Mouse (Mus musculus) kidney, embryonic 16.5 days (tissue): ENCODE results near the gene Dnajc5. TPM values are rescaled to one million over a fixed set of nuclear protein-coding genes. Genes with fewer than 3 reads are reported as not detected.

ENCODE experiments used
- ATAC-seq: fragments of 200-750 bp; cut with Nextera tagmentation; 2 replicates; pipeline ENCODE4 v1.8.0; 2017; ENCODE audit warnings: moderate TSS enrichment; ENCODE audit not compliant: low FRiP score, low TSS enrichment
- H3K27ac ChIP-seq: fragments of 300-500 bp; sonication (generic); 2 replicates; pipeline ENCODE4 v1.5.1; 2014; ENCODE audit warnings: low read length
- H3K27me3 ChIP-seq: fragments of 300-500 bp; sonication (generic); 2 replicates; pipeline ENCODE4 v1.6.1; 2014; ENCODE audit warnings: low read length, control low read depth, mixed read lengths; ENCODE audit not compliant: insufficient read depth
- H3K36me3 ChIP-seq: fragments of 300-500 bp; sonication (generic); 2 replicates; pipeline ENCODE4 v1.6.1; 2014; ENCODE audit warnings: low read length, control low read depth, mixed read lengths; ENCODE audit not compliant: insufficient read depth
- H3K4me1 ChIP-seq: fragments of 300-500 bp; sonication (generic); 2 replicates; pipeline ENCODE4 v1.6.1; 2014; ENCODE audit warnings: low read length, control low read depth, mixed read lengths; ENCODE audit not compliant: insufficient read depth
- H3K4me2 ChIP-seq: fragments of 300-500 bp; sonication (generic); replicated peaks from 2 replicates; pipeline ENCODE4 v1.6.1; 2014; ENCODE audit warnings: low read depth, low read length
- H3K4me3 ChIP-seq: fragments of 300-500 bp; sonication (generic); 2 replicates; pipeline ENCODE4 v1.5.1; 2014; ENCODE audit warnings: mild to moderate bottlenecking, low read length
- H3K9ac ChIP-seq: fragments of 300-500 bp; sonication (generic); replicated peaks from 2 replicates; pipeline ENCODE4 v1.6.1; 2014; ENCODE audit warnings: low read length
- H3K9me3 ChIP-seq: fragments of 300-500 bp; sonication (generic); 2 replicates; pipeline ENCODE4 v1.6.1; 2016; ENCODE audit warnings: low read length, control low read depth
- WGBS: fragments of 180-500 bp; shearing (Covaris S2); extraction: QIAGEN DNeasy Blood & Tissue Kit; methylation state at CpG from one replicate; pipeline ENCODE4 v1.1.7; 2014; 5-methylcytosine and 5-hydroxymethylcytosine counted together
- polyA plus RNA-seq: library from polyadenylated mRNA; unstranded; fragments of >200 nt; fragmentation: Nextera tagmentation; extraction: Ambion mirVana; gene quantifications from 2 replicates; pipeline ENCODE4 v1.2.1, GENCODE M21; 2015

The Dnajc5 gene
- polyA plus RNA-seq, 1 experiment from 2014 or later, result 91.7 TPM

DNA sequence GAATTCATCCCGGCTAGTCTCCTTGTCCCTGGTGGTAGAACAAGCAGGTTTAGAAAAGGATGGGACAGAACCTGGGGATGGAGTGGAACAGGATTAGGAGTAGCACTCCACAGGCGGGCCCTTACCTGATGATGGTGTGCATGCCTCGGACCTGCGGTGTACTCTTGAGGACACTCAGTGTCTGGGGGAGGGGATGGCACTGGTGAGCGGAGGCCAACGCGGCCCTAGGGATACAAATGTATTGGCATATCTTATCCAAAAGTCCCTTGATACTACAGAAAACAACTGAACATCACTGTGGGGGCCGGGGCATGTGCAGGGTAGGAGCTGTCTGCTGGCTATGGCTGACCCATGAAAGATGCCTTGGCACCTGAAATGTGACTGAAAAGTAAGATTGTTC, 50.1 kb downstream of the Dnajc5 start:
- H3K27me3 ChIP-seq, result no peaks in the 10 kb centered on the region
- no peaks in the 10 kb centered on the region for H3K9me3 ChIP-seq
- 85% methylated on average over 8 of the region's 8 CpGs for WGBS
- H3K36me3 ChIP-seq, result peaks cover 13% of the 10 kb centered on the region
- no peak overlapping the region for H3K4me2 ChIP-seq
- H3K4me3 ChIP-seq, result no peak overlapping the region
- no peaks in the 10 kb centered on the region for H3K4me1 ChIP-seq
- no peak overlapping the region for H3K9ac ChIP-seq
- no peak for ATAC-seq
- H3K27ac ChIP-seq, result no peak overlapping the region

DNA sequence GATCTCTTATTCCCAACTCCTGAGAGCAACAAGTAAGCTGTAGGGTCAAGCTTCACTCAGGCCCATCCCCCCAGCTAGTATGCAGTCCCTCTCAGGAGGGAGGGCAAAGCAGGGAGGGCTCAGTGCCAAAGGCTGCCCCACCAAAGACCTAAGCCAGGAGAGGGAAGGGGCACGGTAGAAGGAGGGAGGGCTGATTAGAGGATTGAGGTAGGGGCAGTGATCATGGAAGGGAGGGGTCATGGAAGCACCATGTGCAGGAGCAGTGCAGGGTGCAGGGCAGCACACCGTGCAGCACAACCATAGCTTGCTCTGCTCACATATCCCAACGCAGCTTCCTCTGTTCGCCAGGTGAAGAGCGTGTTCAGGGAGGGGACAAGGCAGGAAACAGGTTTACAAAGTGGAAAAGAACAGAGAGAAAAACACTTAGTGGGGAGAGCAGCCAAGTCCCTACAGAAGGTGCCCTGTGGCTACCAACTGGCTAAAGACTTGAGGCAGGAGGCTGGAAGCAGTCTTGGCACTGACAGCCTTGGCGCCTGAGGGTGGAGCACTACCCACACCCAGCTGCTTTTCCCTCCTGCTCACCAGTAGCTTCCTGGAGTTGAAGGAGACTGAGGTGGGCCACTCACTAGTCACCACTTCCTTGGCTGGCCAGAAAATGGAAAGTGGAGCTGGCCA, 50.8 kb downstream of the Dnajc5 start:
- Histone ChIP-seq H3K9me3 (no peaks in the 10 kb centered on the region), H3K9ac (no peak overlapping the region), H3K27me3 (no peaks in the 10 kb centered on the region), H3K4me1 (no peaks in the 10 kb centered on the region), H3K27ac (no peak overlapping the region), H3K36me3 (peaks cover 13% of the 10 kb centered on the region), H3K4me2 (no peak overlapping the region), H3K4me3 (no peak overlapping the region)
- ATAC-seq, result no peak
- WGBS, result 61% methylated on average over 6 of the region's 6 CpGs

DNA sequence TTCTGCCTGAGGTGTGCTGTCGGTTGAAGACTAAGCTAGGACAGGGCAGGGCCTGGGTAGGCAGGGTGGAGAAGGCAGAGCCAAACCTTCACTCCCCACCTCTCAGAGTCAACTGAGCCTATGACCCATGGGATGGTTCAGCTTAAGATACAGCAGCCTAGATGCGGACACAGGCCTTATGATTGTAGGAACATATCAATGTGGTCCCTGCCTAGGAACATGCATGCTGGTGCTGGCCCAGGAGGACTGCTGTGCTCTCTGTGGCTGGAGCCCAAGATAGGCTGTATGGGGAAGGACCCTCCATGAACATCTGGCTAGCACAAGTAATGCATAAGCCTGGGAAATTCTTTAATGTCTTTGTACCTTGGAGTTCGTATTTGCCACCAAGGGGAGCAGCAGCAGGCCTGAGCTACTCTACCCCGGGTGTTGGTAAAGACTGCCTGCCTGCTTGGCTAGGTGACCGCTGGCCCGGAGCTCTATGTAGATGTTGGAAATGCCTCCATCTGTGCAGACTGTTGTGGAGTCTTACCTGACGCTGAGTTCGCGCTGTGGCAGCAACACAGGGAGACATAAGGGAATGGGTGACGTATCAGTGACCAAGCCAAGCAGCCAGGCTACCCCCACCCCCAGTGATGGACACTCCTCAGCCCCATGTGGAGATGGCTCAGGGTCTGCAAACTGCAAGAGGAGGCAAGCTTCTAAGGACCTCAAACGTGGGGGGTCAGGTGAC, 51.8 kb downstream of the Dnajc5 start:
- Histone ChIP-seq H3K4me2 (no peak overlapping the region), H3K9ac (no peak overlapping the region), H3K4me3 (no peak overlapping the region), H3K27ac (no peak overlapping the region), H3K36me3 (peaks cover 13% of the 10 kb centered on the region), H3K4me1 (0 out of 2 replicates have a peak, but pooled peaks cover under 1% of the 10 kb centered on the region), H3K27me3 (no peaks in the 10 kb centered on the region), H3K9me3 (no peaks in the 10 kb centered on the region)
- WGBS, result 90% methylated on average over 11 of the region's 11 CpGs
- ATAC-seq, result no peak

DNA sequence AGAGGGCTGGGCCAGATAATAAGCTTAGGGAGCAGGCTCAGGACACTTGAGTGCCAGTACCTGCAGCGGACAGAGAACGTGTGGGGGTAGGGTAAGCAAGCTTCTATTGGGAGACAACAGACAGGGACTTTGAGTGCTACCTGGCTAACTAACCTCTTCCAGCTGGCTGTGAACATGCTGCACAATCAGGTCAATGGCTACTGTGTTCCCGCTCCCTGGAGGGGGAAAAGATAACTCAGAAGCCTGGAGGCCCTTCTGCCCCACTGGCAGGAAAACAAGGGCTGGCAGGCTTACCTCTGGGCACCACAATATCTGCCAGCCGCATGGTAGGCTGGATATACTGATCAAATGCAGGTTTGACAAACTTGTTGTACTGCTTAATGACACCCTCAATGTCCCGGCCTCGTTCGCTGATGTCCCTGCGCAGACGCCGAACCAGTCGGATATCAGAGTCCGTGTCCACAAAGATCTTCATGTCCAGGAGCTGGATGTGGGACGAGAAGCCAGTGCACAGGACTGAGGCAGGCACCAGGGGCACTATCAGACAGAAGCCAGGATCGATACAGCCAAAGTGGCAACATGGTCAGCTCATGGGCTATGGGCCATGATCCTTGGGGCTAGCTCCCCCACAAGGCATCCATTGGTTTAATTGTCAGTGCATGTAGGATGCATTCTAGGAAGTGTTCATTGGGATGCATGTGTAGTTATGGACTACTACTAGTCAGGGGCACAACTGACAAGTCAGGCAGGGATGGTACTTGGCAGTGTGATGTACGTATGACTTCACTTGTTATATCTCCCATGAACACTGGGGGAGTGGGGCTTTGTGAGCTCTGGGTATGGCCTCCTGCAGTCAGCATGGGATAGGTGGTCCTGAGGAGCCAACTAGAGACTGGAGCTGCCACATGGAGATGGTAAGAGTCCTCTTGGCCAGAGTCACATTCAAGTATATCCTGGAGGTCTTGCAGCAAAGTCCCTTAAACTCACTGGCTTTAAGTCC, 52.9 kb downstream of the Dnajc5 start:
- no peak overlapping the region for H3K4me2 ChIP-seq
- no peak overlapping the region for H3K27ac ChIP-seq
- no peak overlapping the region for H3K4me3 ChIP-seq
- peaks cover 13% of the 10 kb centered on the region for H3K36me3 ChIP-seq
- ATAC-seq, result no peak
- no peaks in the 10 kb centered on the region for H3K27me3 ChIP-seq
- H3K4me1 ChIP-seq, result peaks cover 8% of the 10 kb centered on the region
- 94% methylated on average over 15 of the region's 15 CpGs for WGBS
- no peak overlapping the region for H3K9ac ChIP-seq
- no peaks in the 10 kb centered on the region for H3K9me3 ChIP-seq

DNA sequence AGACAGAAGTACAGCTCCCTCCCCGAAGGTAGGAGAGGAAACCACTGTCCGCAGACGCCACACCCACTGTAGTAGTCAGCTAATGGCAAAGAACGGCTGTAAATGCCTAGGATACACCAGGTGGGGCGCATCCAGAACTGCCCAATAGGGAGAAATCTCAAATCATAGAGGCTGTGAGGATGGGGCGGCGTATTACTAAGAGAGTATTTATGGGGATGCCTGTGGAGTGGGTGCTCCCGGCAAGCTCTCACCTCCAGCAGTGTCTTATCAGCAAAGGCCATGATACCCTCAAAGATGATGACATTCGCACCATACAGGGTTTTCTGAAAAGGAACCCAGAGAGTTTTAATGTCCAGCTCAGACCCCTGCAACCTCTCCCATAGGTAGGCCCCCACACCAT, 53.7 kb downstream of the Dnajc5 start:
- Histone ChIP-seq H3K9ac (no peak overlapping the region), H3K4me3 (no peak overlapping the region), H3K27me3 (no peaks in the 10 kb centered on the region), H3K27ac (no peak overlapping the region), H3K4me2 (no peak overlapping the region), H3K36me3 (peaks cover 13% of the 10 kb centered on the region), H3K9me3 (no peaks in the 10 kb centered on the region), H3K4me1 (peaks cover 11% of the 10 kb centered on the region)
- 94% methylated on average over 9 of the region's 9 CpGs for WGBS
- ATAC-seq, result no peak

DNA sequence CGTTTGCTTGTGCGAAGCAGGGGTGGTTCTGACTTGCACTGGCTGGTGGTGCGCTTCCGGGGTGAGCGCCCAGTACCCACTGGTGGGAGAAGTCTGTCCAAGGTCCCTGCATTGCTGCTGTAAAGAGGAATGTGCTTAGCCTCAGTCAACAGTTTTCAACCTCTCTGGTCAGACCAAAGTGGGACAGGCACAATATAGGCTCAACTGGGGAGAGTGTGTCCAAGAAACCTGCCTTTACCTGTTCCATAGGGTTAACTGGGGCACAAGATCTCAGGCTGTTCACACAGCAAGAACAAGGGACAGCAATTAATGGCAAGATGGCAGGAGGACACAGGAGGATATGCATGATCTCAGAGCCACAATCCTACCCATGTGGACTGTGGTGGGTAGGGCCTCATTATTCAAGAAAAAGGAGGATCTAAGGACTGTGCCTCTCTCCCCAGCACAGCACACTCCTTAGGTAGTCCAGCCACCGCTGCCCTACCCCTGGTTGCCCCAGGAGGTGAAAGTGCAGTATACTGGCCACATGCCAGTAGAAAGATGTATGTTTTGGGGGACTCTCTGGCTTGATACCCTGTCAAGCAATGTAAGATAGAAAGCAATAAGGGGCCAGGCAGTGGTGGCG, 54.7 kb downstream of the Dnajc5 start:
- Histone ChIP-seq H3K4me1 (peaks cover 22% of the 10 kb centered on the region), H3K4me2 (no peak overlapping the region), H3K27me3 (no peaks in the 10 kb centered on the region), H3K9ac (no peak overlapping the region), H3K36me3 (peaks cover 13% of the 10 kb centered on the region), H3K27ac (no peak overlapping the region), H3K4me3 (no peak overlapping the region), H3K9me3 (no peaks in the 10 kb centered on the region)
- WGBS, result 91% methylated on average over 7 of the region's 7 CpGs
- no peak for ATAC-seq

DNA sequence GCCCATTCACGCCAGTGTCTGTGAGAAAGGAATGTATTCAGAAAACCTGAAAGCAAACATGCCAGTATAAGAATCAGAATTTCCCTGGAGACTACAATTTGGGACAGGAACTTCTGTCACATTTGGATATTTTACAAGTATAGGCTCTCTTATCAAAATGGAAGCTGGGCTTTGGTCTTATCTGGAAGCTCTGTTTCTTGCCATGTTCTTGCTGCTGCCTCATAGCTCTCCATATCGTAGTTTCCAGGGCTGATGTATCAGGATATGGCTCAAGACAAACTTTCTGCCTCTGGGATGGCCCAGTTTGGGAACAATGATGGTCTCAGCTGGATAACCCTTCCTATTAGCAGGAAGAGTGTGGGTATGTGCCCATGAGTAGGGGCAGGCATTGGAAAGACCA, 56.3 kb downstream of the Dnajc5 start:
- H3K9ac ChIP-seq, result no peak overlapping the region
- H3K27me3 ChIP-seq, result no peaks in the 10 kb centered on the region
- WGBS, result 84% methylated on average over 2 of the region's 2 CpGs
- no peak overlapping the region for H3K27ac ChIP-seq
- no peak overlapping the region for H3K4me2 ChIP-seq
- H3K9me3 ChIP-seq, result no peaks in the 10 kb centered on the region
- H3K36me3 ChIP-seq, result peaks cover 13% of the 10 kb centered on the region
- peaks cover 30% of the 10 kb centered on the region for H3K4me1 ChIP-seq
- ATAC-seq, result no peak
- no peak overlapping the region for H3K4me3 ChIP-seq

DNA sequence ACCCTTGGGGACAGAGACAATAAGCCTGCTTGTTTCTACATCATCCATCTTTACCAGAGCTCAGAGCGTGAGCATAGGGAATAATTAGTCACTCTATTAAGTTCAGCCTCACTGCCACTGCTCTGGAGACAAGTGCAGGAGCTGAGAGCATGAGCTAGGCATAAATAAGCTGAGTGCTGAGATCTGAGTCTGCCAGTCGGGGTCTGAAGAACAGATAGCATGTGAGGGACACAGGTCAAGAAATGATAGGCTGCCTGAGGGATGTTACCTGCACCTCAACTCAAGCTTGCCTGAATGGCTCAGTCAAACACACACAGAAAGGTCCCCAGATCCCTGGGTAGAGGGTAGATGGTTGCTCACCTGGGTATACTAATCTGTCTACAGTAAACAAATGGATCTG, 56.8 kb downstream of the Dnajc5 start:
- Histone ChIP-seq H3K36me3 (peaks cover 13% of the 10 kb centered on the region), H3K4me1 (peaks cover 33% of the 10 kb centered on the region), H3K27ac (no peak overlapping the region), H3K27me3 (no peaks in the 10 kb centered on the region), H3K9me3 (no peaks in the 10 kb centered on the region), H3K4me3 (no peak overlapping the region), H3K9ac (no peak overlapping the region), H3K4me2 (no peak overlapping the region)
- 54% methylated on average over 2 of the region's 2 CpGs for WGBS
- no peak for ATAC-seq

DNA sequence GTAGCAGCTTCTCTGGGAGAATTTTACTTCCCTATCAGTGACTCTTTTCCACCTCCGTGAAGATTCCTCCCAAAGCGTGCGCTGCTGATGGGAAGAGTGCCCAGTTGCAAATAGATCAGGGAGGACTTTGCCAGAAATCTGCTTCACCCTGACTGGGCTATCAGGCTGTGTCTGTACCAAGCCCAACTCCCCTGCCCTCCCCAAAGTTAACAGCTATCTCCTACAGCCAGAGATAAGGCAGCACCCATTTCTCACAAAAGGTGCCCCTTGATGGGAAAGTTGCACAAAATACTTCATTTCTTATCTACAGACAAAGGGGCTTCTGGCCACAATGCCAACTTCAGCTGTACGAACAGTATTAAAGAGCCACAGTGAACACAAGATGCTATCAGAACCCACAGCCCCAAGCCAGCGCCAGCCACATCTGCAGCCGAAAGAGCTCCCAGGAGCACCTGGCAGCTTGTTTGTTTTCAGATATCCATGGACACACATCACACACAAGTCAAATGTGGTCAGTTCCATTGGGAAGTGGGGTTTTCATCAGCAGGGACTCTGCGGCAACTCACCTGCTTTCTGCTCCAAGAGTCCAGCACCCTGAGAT, 57.8 kb downstream of the Dnajc5 start:
- ATAC-seq, result no peak
- Histone ChIP-seq H3K9me3 (no peaks in the 10 kb centered on the region), H3K9ac (0 out of 2 replicates have a peak overlapping the region, but pooled peaks have one; percentile 11), H3K27me3 (no peaks in the 10 kb centered on the region), H3K4me2 (no peak overlapping the region), H3K36me3 (peaks cover 6% of the 10 kb centered on the region), H3K27ac (no peak overlapping the region), H3K4me3 (no peak overlapping the region), H3K4me1 (peaks cover 35% of the 10 kb centered on the region)
- WGBS, result 74% methylated on average over 7 of the region's 7 CpGs
